Mouse (Mus musculus) inflammation-experienced regulatory T-cells (primary cell): ENCODE results near the gene Eef2kmt. TPM values are rescaled to one million over a fixed set of nuclear protein-coding genes. Genes with fewer than 3 reads are reported as not detected.

ENCODE experiments used
- polyA plus RNA-seq, 2 experiments: library from polyadenylated mRNA; unstranded; fragments of 100-300 nt; shearing (Covaris generic); gene quantifications; one replicate each; pipeline ENCODE4 v1.2.1; 2017

Gene Eef2kmt
- 10 to 100 TPM; 42.7 to 58.9 TPM for polyA plus RNA-seq

GRCm38 (mm10) chr16:5255779-5256496 is at the start of gene Eef2kmt:
Eef2kmt (minus strand) TSS chr16:5255983.

DNA sequence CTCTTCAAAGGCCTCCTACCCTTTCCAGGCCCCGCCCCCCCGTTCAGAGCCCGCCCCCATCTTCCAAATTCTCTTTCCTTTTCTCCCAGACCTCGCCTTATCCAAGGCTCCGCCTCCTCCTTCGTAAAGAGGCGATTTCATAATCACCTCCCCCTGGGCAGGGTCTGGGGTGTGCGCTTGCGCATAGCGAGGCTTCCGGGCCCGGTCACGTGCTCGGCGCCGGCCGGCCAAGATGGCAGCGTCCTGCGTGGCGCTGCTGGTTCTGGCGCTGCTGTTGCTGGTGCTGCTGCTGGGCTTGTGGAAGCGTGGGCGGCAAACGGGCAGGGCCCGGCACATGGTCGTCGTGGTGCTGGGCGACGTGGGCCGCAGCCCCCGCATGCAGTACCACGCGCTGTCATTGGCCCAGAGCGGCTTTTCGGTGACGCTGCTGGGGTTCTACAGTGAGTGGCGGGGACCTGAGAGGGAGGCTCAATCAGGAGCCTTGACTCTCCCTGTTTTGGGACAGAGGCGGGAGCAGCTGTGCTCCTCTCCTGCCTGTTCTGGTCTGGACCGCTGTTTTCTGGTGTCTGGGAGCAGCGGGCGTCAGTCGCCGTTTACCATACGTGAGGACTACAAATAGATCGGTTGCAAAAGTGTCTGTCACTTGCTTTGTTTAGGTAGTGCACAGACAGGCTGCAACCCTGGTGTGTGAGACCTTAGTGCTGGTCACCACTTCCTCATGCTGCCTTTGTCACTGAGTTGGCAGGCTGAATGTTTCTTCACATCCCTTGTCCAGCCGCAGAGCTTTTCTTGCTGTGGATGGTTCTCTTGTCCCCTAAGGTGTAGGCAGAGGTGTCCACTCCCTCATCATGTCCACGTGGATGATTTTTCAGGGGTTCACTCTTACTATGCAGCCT is 22.1 kb downstream of the Eef2kmt start, which contains the start of gene Alg1:
Gene Alg1, plus strand, starts transcription at position 204 of the 896 bp plus-strand sequence.

GRCm38 (mm10) chr16:5222140-5222539 is 33.6 kb downstream of the Eef2kmt start, which contains the start of gene AU021092:
AU021092 (minus strand) TSS chr16:5222299.

GRCm38 (mm10) chr16:5203668-5204433 is 51.9 kb downstream of the Eef2kmt start, which contains the start of gene Nagpa:
Nagpa (minus strand) TSS chr16:5204012.

Other genes starting within 250 kb of the Eef2kmt start
- under 1 TPM in 1 of 2 experiments, not detected in 1; 0.46 TPM for gene Smim22, start 248.7 kb downstream of the Eef2kmt start, polyA plus RNA-seq
- gene Rogdi, start 242.4 kb downstream of the Eef2kmt start, polyA plus RNA-seq = 10 to 100 TPM; 15.3 to 18.7 TPM
- 100 to 1,000 TPM; 133 to 156 TPM for gene Glyr1, start 206.1 kb downstream of the Eef2kmt start, polyA plus RNA-seq
- gene Ubn1, start 205.9 kb downstream of the Eef2kmt start, polyA plus RNA-seq = 10 to 100 TPM; 38.9 to 47.3 TPM
- gene Ppl, start 123.6 kb downstream of the Eef2kmt start, polyA plus RNA-seq = 1 to 10 TPM in 1 of 2 experiments, under 1 TPM in 1; 0.51 to 1.2 TPM
- under 1 TPM in 1 of 2 experiments, not detected in 1; 0.32 TPM for gene Sec14l5, start 108.9 kb downstream of the Eef2kmt start, polyA plus RNA-seq
- 10 to 100 TPM; 54.0 to 61.0 TPM for gene Nagpa, start 52.0 kb downstream of the Eef2kmt start, polyA plus RNA-seq
- gene AU021092, start 33.7 kb downstream of the Eef2kmt start, polyA plus RNA-seq = 1 to 10 TPM in 1 of 2 experiments, not detected in 1; 1.1 TPM
- gene Alg1, start 22.4 kb downstream of the Eef2kmt start, polyA plus RNA-seq = 10 to 100 TPM; 46.7 to 69.5 TPM